In the genomic region with DNA sequence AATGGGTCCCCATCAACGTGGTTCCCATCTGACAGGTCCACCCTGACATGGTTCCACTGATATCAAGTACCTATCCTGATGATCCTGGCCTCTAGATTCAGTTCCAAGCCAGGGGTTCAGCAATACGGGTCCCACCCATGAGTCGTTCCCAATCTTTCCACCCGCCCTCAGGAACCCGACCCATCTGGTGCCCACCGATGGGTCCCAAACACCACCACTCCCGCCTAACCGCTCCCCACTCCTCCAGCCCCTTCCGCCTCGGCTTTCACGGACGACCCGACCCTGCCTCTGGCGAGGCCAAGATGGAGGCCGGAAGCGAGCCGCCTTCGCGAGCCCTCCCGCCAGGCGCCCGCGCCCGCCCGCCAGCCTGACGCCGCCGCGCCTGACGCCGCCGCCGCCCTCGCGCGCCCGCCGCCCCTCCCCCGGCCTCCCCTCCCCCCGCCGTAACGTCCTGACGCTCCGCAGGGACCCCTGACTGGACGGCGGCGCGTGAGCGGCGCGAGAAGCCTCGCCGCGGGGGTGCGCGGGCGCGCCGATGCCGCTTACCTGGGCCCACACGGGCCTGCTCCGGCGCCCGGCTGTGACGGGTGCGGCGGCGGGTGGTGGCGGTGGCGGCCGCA, we compare ENCODE assay signal across 7 mouse cellular contexts. TPM values are rescaled to one million over a fixed set of nuclear protein-coding genes. Genes with fewer than 3 reads are reported as not detected.
DNase-seq lines count a peak whose midpoint lies in the region; ATAC-seq and TF ChIP-seq lines count a peak whose summit lies in the region.

No protein-coding gene starts in this region.

- no peaks in the 10 kb centered on the region for H3K27me3 ChIP-seq in intestine, embryonic 15.5 days (replicated peaks)
- H3K27me3 ChIP-seq in limb, embryonic 14.5 days (ENCODE audit: control insufficient read depth, insufficient read depth, low read length) = no peaks in the 10 kb centered on the region
- no peaks in the 10 kb centered on the region for H3K27me3 ChIP-seq in midbrain, embryonic 16.5 days (ENCODE audit: control insufficient read depth, insufficient read depth, low read depth, low read length)
- no peaks in the 10 kb centered on the region for H3K27me3 ChIP-seq in spleen, adult 2 months (ENCODE audit: control insufficient read depth, insufficient read depth, low read length)

- H3K4me3 ChIP-seq in intestine, embryonic 15.5 days (replicated peaks) = peak overlapping the region; percentile 69
- peak overlapping the region; percentile 67 for H3K4me3 ChIP-seq in limb, embryonic 14.5 days (replicated peaks; ENCODE audit: low read length)
- H3K4me3 ChIP-seq in midbrain, embryonic 16.5 days (ENCODE audit: low read depth, low read length) = peak overlapping the region; percentile 44
- peak overlapping the region; percentile 99 for H3K4me3 ChIP-seq in spleen, adult 2 months (ENCODE audit: extremely low read depth, insufficient read depth, insufficient read length)

- H3K9me3 ChIP-seq in intestine, embryonic 15.5 days = no peaks in the 10 kb centered on the region
- H3K9me3 ChIP-seq in limb, embryonic 14.5 days (ENCODE audit: control insufficient read depth, low read length) = no peaks in the 10 kb centered on the region
- no peaks in the 10 kb centered on the region for H3K9me3 ChIP-seq in midbrain, embryonic 16.5 days (replicated peaks; ENCODE audit: control insufficient read depth, low read length, poor library complexity, severe bottlenecking)

- peak overlapping the region; percentile 93 for H3K27ac ChIP-seq in intestine, embryonic 15.5 days
- peak overlapping the region; percentile 95 for H3K27ac ChIP-seq in limb, embryonic 14.5 days (replicated peaks; ENCODE audit: low read depth, low read length)
- peak overlapping the region; percentile 89 for H3K27ac ChIP-seq in midbrain, embryonic 16.5 days (ENCODE audit: low read length)
- peak overlapping the region; percentile 98 for H3K27ac ChIP-seq in spleen, adult 2 months (ENCODE audit: insufficient read depth, low read length)

- H3K4me2 ChIP-seq in intestine, embryonic 15.5 days (replicated peaks) = peak overlapping the region; percentile 60
- H3K4me2 ChIP-seq in limb, embryonic 14.5 days (replicated peaks; ENCODE audit: low read depth, low read length, severe bottlenecking) = peak overlapping the region; percentile 62
- peak overlapping the region; percentile 65 for H3K4me2 ChIP-seq in midbrain, embryonic 16.5 days (ENCODE audit: low read length)

- TF ChIP-seq CTCF in spleen, adult 2 months (IDR thresholded peaks at IDR 0.05; ENCODE audit: extremely low read depth, insufficient read depth, insufficient read length, insufficient replicate concordance) = no peak

- intact Hi-C loops in gastrocnemius, postnatal 14 days (cut with DNase I; ENCODE audit: low total_unique reads) = no loop called here

- peak overlapping the region; percentile 89 for H3K9ac ChIP-seq in intestine, embryonic 15.5 days
- peak overlapping the region; percentile 85 for H3K9ac ChIP-seq in limb, embryonic 14.5 days (ENCODE audit: low read depth, low read length, severe bottlenecking)
- peak overlapping the region; percentile 74 for H3K9ac ChIP-seq in midbrain, embryonic 16.5 days (ENCODE audit: low read depth, low read length)

- H3K4me1 ChIP-seq in intestine, embryonic 15.5 days (replicated peaks) = peaks cover 5% of the 10 kb centered on the region; the same call in 1 of the 2 replicates
- H3K4me1 ChIP-seq in limb, embryonic 14.5 days (ENCODE audit: control insufficient read depth, insufficient read depth, low read length) = peaks cover 12% of the 10 kb centered on the region; the same call in 1 of the 2 replicates
- peaks cover 22% of the 10 kb centered on the region for H3K4me1 ChIP-seq in midbrain, embryonic 16.5 days (ENCODE audit: control insufficient read depth, insufficient read depth, low read length)
- peaks cover 5% of the 10 kb centered on the region for H3K4me1 ChIP-seq in spleen, adult 2 months (ENCODE audit: control insufficient read depth, insufficient read depth, insufficient read length)

- H3K36me3 ChIP-seq in intestine, embryonic 15.5 days = peaks cover 6% of the 10 kb centered on the region; the same call in 1 of the 2 replicates
- H3K36me3 ChIP-seq in limb, embryonic 14.5 days (ENCODE audit: control insufficient read depth, insufficient read depth, low read length) = peaks cover 11% of the 10 kb centered on the region; the same call in 1 of the 2 replicates
- no peaks in the 10 kb centered on the region; the same call in 1 of the 2 replicates for H3K36me3 ChIP-seq in midbrain, embryonic 16.5 days (ENCODE audit: control insufficient read depth, insufficient read depth, low read length)
- peaks cover 2% of the 10 kb centered on the region; the same call in 1 of the 2 replicates for H3K36me3 ChIP-seq in spleen, adult 2 months (ENCODE audit: control insufficient read depth, insufficient read depth, low read length)

- peak; percentile 88 to 95 for DNase-seq in adrenal gland, adult (ENCODE audit: inconsistent age in 2 of 2, low spot score in 1 of 2)
- peak; percentile 76 to 88 for DNase-seq in cerebellum, postnatal 4 days (ENCODE audit: low spot score in 2 of 2)
- peak; percentile 88 for DNase-seq in gastrocnemius, postnatal 14 days
- DNase-seq in limb, embryonic 14.5 days (ENCODE audit: low spot score) = peak; percentile 64
- peak; percentile 47 to 76 for DNase-seq in spleen, adult 2 months (ENCODE audit: low read depth in 1 of 2, low spot score in 2 of 2)

- WGBS in intestine, embryonic 15.5 days = 2% methylated on average over 55 of the region's 71 CpGs
- WGBS in limb, embryonic 14.5 days = 1% methylated on average over 39 of the region's 71 CpGs
- WGBS in midbrain, embryonic 16.5 days = under 1% methylated on average over 38 of the region's 71 CpGs
- WGBS in spleen, adult 2 months = under 1% methylated on average over 68 of the region's 71 CpGs

- peak; percentile 93 for ATAC-seq in intestine, embryonic 15.5 days
- peak; percentile 89 for ATAC-seq in limb, embryonic 14.5 days (ENCODE audit: low FRiP score, low read depth)
- peak; percentile 86 for ATAC-seq in midbrain, embryonic 16.5 days

- peak; percentile 78; the same call in 1 of the 2 replicates for TF ChIP-seq POLR2A in limb, embryonic 14.5 days (IDR thresholded peaks at IDR 0.05; ENCODE audit: borderline replicate concordance, extremely low read depth, insufficient read depth, insufficient read length)
- TF ChIP-seq POLR2A in spleen, adult 2 months (IDR thresholded peaks at IDR 0.05; ENCODE audit: low read depth, low read length) = peak; percentile 85

RNA-seq across cellular contexts. Expression of a gene that starts 0.4 kb away (rescaled TPM):
- 1 to 10 TPM; 6.6 to 6.8 TPM for total RNA-seq in gastrocnemius, postnatal 14 days (2021)
- polyA plus RNA-seq in intestine, embryonic 15.5 days (2015; fragmentation: Nextera tagmentation; extraction: Ambion mirVana) = 11.3 and 13.2 TPM in 2 replicates
- 28.6 and 38.4 TPM in 2 replicates for polyA plus RNA-seq in limb, embryonic 14.5 days (2012; rRNA removed)
- polyA plus RNA-seq in limb, embryonic 14.5 days (2014; fragmentation: Nextera tagmentation; extraction: Ambion mirVana) = 17.0 and 19.1 TPM in 2 replicates
- 16.3 and 17.6 TPM in 2 replicates for polyA plus RNA-seq in midbrain, embryonic 16.5 days (2015; fragmentation: Nextera tagmentation; extraction: Ambion mirVana)
- polyA plus RNA-seq in spleen, adult 2 months (2012; rRNA removed) = 22.8 and 27.1 TPM in 2 replicates

RNA-seq across cellular contexts. Expression of a gene that starts 26.9 kb away (rescaled TPM):
- under 1 TPM in 1 of 2 experiments, not detected in 1; 0.27 TPM for total RNA-seq in gastrocnemius, postnatal 14 days (2021)
- 44.0 and 44.1 TPM in 2 replicates for polyA plus RNA-seq in intestine, embryonic 15.5 days (2015; fragmentation: Nextera tagmentation; extraction: Ambion mirVana)
- 0.68 and 2.8 TPM in 2 replicates for polyA plus RNA-seq in limb, embryonic 14.5 days (2012; rRNA removed)
- polyA plus RNA-seq in limb, embryonic 14.5 days (2014; fragmentation: Nextera tagmentation; extraction: Ambion mirVana) = 0.28 and 0.29 TPM in 2 replicates
- polyA plus RNA-seq in midbrain, embryonic 16.5 days (2015; fragmentation: Nextera tagmentation; extraction: Ambion mirVana) = 1,527 and 1,727 TPM in 2 replicates
- not detected in 2 replicates for polyA plus RNA-seq in spleen, adult 2 months (2012; rRNA removed)

RNA-seq across cellular contexts. Expression of a gene that starts 32.1 kb away (rescaled TPM):
- total RNA-seq in gastrocnemius, postnatal 14 days (2021) = 10 to 100 TPM; 14.2 to 15.5 TPM
- polyA plus RNA-seq in intestine, embryonic 15.5 days (2015; fragmentation: Nextera tagmentation; extraction: Ambion mirVana) = 30.3 and 32.8 TPM in 2 replicates
- 110 and 130 TPM in 2 replicates for polyA plus RNA-seq in limb, embryonic 14.5 days (2012; rRNA removed)
- 49.0 and 53.3 TPM in 2 replicates for polyA plus RNA-seq in limb, embryonic 14.5 days (2014; fragmentation: Nextera tagmentation; extraction: Ambion mirVana)
- 38.8 and 48.8 TPM in 2 replicates for polyA plus RNA-seq in midbrain, embryonic 16.5 days (2015; fragmentation: Nextera tagmentation; extraction: Ambion mirVana)
- polyA plus RNA-seq in spleen, adult 2 months (2012; rRNA removed) = 51.9 and 52.9 TPM in 2 replicates

RNA-seq across cellular contexts. Expression of a gene that starts 45.6 kb away (rescaled TPM):
- 1 to 10 TPM; 2.9 to 3.0 TPM for total RNA-seq in gastrocnemius, postnatal 14 days (2021)
- 2.2 and 2.8 TPM in 2 replicates for polyA plus RNA-seq in intestine, embryonic 15.5 days (2015; fragmentation: Nextera tagmentation; extraction: Ambion mirVana)
- polyA plus RNA-seq in limb, embryonic 14.5 days (2012; rRNA removed) = 6.4 and 8.3 TPM in 2 replicates
- polyA plus RNA-seq in limb, embryonic 14.5 days (2014; fragmentation: Nextera tagmentation; extraction: Ambion mirVana) = 1.3 and 1.5 TPM in 2 replicates
- polyA plus RNA-seq in midbrain, embryonic 16.5 days (2015; fragmentation: Nextera tagmentation; extraction: Ambion mirVana) = 0.32 and 0.44 TPM in 2 replicates
- 101 and 132 TPM in 2 replicates for polyA plus RNA-seq in spleen, adult 2 months (2012; rRNA removed)

Comparison
In these comparisons a context has a peak if more than half of its experiments do, and no peak if none do; other contexts are left out.
1. Peak in every context shown above with its lines: DNase-seq, ATAC-seq, H3K4me3 ChIP-seq and H3K27ac ChIP-seq.
2. H3K4me3 ChIP-seq: peak in every context shown above with its lines; median percentile 99 in spleen, adult 2 months; 69 in intestine, embryonic 15.5 days; 67 in limb, embryonic 14.5 days; 44 in midbrain, embryonic 16.5 days.
3. RNA of a gene that starts 26.9 kb away (polyA plus RNA-seq): 1,527 to 1,727 TPM in midbrain, embryonic 16.5 days; 44.0 to 44.1 TPM in intestine, embryonic 15.5 days, 0.28 to 2.8 TPM in limb, embryonic 14.5 days and not detected in spleen, adult 2 months; every median in the first group is over 10 times any median in the second.